Mouse (Mus musculus): ENCODE results near the gene Akap6. TPM values are rescaled to one million over a fixed set of nuclear protein-coding genes. Genes with fewer than 3 reads are reported as not detected.
"Not testable (repeated sequence)": the region's sequence is repeated elsewhere in the genome, so short reads cannot be mapped to it uniquely, and the experiment has no call there.

The Akap6 gene
- polyA plus RNA-seq, 1 experiment = 27.4 TPM

DNA sequence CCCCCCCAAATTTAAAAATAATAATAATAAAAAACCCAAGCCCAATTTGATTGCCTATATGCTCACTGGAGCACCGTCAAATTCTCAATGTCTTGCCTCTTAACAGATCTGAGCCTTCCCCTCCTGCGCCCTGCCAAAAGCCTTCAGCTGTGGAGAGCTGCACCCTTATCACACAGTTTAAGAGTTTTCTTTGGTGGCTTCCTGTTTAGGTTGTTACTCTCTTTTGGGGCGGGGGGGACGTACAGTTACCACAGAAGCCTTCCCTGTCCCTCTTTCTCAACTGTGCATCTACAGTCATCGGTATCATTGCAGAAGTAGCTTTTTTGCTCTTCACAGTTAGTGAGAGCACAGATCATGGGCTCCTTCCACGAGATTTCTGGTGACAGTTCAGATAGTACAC is 19.2 kb downstream of the Akap6 start:
- Histone ChIP-seq H3K4me3 (replicated peaks; ENCODE audit: insufficient read depth, low read depth, low read length) (no peak overlapping the region), H3K27ac (ENCODE audit: insufficient read depth, low read length) (no peak overlapping the region), H3K4me1 (ENCODE audit: control insufficient read depth, insufficient read depth, low read length) (0 out of 2 replicates have a peak, but pooled peaks cover 2% of the 10 kb centered on the region), H3K27me3 (ENCODE audit: control insufficient read depth, insufficient read depth, low read length) (no peaks in the 10 kb centered on the region)
- TF ChIP-seq POLR2A (IDR thresholded peaks at IDR 0.05; ENCODE audit: borderline replicate concordance, insufficient read depth, low read length) (no peak), CTCF (IDR thresholded peaks at IDR 0.05; ENCODE audit: borderline replicate concordance, insufficient read depth, low read depth, low read length) (no peak)
- DNase-seq = no peak
- 90% methylated on average over 6 of the region's 6 CpGs for WGBS

DNA sequence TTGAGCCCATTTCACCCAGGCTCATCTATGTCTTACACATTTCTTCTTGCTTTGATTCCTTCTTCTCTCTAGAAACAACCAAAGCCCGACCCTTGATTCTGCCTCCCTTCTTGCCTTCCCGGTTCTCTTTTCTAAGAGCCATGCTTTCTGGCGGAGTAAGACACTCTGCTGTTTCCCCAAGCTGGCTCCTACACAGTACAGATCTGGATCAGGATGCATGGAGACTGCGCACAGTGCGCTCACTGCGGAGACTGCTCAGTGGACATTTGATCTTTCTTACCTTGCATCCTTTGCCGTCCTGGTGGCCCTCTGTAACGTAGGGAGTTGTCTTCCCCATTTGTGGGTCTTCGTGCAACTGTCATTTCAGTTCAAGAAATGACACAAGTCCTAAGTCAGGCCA is 20.0 kb downstream of the Akap6 start:
- Histone ChIP-seq H3K4me1 (ENCODE audit: control insufficient read depth, insufficient read depth, low read length) (peaks cover 7% of the 10 kb centered on the region; the same call in 1 of the 2 replicates), H3K27ac (ENCODE audit: insufficient read depth, low read length) (no peak overlapping the region), H3K4me3 (replicated peaks; ENCODE audit: insufficient read depth, low read depth, low read length) (no peak overlapping the region), H3K27me3 (ENCODE audit: control insufficient read depth, insufficient read depth, low read length) (no peaks in the 10 kb centered on the region)
- 84% methylated on average over 9 of the region's 9 CpGs for WGBS
- TF ChIP-seq POLR2A (IDR thresholded peaks at IDR 0.05; ENCODE audit: borderline replicate concordance, insufficient read depth, low read length) = no peak
- no peak for TF ChIP-seq CTCF (IDR thresholded peaks at IDR 0.05; ENCODE audit: borderline replicate concordance, insufficient read depth, low read depth, low read length)
- DNase-seq = no peak

DNA sequence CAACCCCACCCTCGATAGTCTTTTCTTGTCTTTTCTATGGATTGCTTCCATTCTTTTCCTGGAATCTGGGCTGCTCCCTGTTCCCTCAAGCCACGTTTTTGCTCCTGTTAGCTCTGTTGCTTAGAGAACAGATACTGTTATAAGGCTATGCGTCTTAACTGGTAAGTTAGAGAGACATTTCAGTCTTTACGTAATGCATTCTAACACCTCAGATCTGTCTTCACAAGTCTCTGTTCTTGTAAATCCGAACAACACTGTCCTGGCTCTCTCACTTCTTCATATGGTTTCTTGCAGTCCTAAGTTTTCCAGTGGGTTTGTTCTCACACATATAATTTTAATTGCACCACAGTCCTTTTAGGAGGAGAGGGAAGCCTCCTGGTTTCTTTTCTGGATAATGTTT is 20.5 kb downstream of the Akap6 start:
- no peak for DNase-seq
- Histone ChIP-seq H3K4me3 (replicated peaks; ENCODE audit: insufficient read depth, low read depth, low read length) (no peak overlapping the region), H3K27ac (ENCODE audit: insufficient read depth, low read length) (no peak overlapping the region), H3K4me1 (ENCODE audit: control insufficient read depth, insufficient read depth, low read length) (peaks cover 7% of the 10 kb centered on the region; the same call in 1 of the 2 replicates), H3K27me3 (ENCODE audit: control insufficient read depth, insufficient read depth, low read length) (no peaks in the 10 kb centered on the region)
- 90% methylated on average over 5 of the region's 5 CpGs for WGBS
- TF ChIP-seq CTCF (IDR thresholded peaks at IDR 0.05; ENCODE audit: borderline replicate concordance, insufficient read depth, low read depth, low read length) (no peak), POLR2A (IDR thresholded peaks at IDR 0.05; ENCODE audit: borderline replicate concordance, insufficient read depth, low read length) (no peak)

DNA sequence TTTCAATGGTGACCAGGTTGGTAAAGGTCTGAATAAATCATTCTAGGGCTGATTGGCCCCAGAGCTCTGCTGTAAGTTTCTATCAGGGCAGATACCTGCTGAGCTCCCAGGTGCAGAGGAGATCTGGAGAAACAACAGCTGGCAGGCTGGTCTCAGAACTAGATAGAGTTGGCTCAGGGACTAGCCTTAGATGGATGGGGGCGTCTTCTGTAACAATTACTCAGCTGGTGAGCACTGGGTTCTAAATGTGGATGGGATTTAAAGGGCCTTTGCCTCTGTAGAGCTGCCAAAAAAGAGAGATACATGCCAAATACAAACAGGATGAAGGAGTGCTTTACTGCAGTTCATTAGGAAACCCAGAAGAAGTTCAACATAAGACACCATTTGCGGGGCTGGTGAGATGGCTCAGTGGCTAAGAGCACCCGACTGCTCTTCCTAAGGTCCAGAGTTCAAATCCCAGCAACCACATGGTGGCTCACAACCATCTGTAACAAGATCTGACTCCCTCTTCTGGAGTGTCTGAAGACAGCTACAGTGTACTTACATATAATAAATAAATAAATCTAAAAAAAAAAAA is 24.9 kb downstream of the Akap6 start:
- WGBS = 35% methylated on average over 3 of the region's 3 CpGs
- H3K27me3 ChIP-seq (ENCODE audit: control insufficient read depth, insufficient read depth, low read length); DNase-seq; H3K4me3 ChIP-seq (replicated peaks; ENCODE audit: insufficient read depth, low read depth, low read length); H3K27ac ChIP-seq (ENCODE audit: insufficient read depth, low read length): not testable (repeated sequence)
- H3K4me1 ChIP-seq (ENCODE audit: control insufficient read depth, insufficient read depth, low read length) = peaks cover 14% of the 10 kb centered on the region

DNA sequence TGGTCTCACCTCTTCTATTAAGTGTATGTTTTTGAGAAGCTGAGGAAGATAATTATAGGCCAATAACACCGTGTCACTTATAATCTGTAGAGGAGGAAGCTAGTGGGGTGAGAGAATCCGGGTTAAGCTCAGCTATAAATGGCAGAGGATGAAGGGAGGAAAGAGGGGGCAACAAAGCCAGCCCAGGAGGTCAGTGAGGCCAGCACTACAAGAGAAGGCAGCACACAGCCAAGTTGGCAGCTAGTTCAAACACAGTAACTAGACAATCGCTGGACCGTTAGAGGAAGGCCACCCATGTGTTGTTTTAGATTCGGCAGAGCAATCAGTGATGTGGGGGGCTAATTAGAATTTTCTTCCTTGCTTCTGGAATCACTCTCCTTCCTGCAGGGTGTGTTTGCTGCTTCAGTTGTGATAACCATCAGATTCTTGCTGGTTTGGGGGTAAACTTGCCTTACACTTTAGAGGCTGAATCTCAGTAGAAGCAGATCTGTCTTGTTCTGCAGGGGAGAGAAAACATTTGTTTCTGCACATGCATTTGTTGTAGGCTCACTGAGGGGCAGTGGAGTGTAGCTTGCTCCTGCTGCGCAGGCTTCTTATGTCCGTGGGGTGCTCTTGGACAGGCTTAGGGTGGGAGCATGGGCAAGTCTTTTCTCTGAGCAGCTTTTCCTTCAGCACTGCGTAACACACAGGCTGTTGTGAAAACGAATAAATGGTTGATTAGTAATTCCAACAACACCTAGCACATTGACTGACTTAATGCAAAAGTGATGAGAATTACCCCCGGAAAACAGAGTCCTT is 27.4 kb downstream of the Akap6 start:
- Histone ChIP-seq H3K27me3 (ENCODE audit: control insufficient read depth, insufficient read depth, low read length) (no peaks in the 10 kb centered on the region), H3K27ac (ENCODE audit: insufficient read depth, low read length) (no peak overlapping the region), H3K4me1 (ENCODE audit: control insufficient read depth, insufficient read depth, low read length) (peaks cover 14% of the 10 kb centered on the region), H3K4me3 (replicated peaks; ENCODE audit: insufficient read depth, low read depth, low read length) (no peak overlapping the region)
- TF ChIP-seq POLR2A (IDR thresholded peaks at IDR 0.05; ENCODE audit: borderline replicate concordance, insufficient read depth, low read length) (no peak), CTCF (IDR thresholded peaks at IDR 0.05; ENCODE audit: borderline replicate concordance, insufficient read depth, low read depth, low read length) (no peak)
- WGBS = 25% methylated on average over 10 of the region's 10 CpGs
- no peak for DNase-seq

DNA sequence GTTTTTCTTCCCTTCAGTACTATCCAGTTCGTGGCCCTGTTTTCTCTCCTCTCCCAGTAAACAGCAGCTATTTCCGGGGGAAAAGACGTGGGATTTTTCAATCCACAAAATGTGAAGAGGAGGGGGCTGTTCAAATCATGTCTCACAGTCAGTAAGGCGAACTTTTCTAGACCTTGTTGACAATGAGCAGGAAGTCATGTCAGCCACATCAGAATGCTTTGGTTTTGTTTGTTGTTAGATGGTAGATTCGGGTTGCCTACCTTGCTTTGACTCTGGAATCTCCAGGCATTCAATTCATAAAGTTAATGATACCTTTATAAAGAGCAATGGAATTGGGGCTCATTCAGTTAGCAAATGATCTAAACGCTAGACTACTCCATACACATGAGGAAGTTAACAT is 30.2 kb downstream of the Akap6 start:
- H3K4me3 ChIP-seq (replicated peaks; ENCODE audit: insufficient read depth, low read depth, low read length) = no peak overlapping the region
- DNase-seq = no peak
- 92% methylated on average over 6 of the region's 6 CpGs for WGBS
- peaks cover 7% of the 10 kb centered on the region for H3K4me1 ChIP-seq (ENCODE audit: control insufficient read depth, insufficient read depth, low read length)
- no peaks in the 10 kb centered on the region for H3K27me3 ChIP-seq (ENCODE audit: control insufficient read depth, insufficient read depth, low read length)
- TF ChIP-seq CTCF (IDR thresholded peaks at IDR 0.05; ENCODE audit: borderline replicate concordance, insufficient read depth, low read depth, low read length) = no peak
- TF ChIP-seq POLR2A (IDR thresholded peaks at IDR 0.05; ENCODE audit: borderline replicate concordance, insufficient read depth, low read length) = no peak
- no peak overlapping the region for H3K27ac ChIP-seq (ENCODE audit: insufficient read depth, low read length)

DNA sequence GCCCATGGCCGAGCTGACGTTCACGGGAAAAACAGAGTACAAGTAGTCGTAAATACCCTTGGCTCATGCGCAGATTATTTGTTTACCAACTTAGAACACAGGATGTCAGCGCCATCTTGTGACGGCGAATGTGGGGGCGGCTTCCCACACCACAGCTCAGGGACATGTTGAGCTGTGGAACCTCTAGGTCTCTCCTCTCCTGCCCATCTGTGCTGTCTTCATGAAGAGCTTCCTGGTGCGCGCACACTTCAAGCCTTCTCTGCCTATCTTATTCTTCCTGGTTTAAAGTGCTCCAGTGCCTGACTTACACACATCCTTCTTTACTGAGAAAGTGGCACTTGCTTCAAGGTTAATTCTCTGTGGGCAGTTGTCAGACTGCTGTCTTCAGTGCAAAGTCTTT is 36.0 kb downstream of the Akap6 start:
- not testable (repeated sequence) for H3K4me3 ChIP-seq (replicated peaks; ENCODE audit: insufficient read depth, low read depth, low read length); H3K4me1 ChIP-seq (ENCODE audit: control insufficient read depth, insufficient read depth, low read length); DNase-seq; H3K27me3 ChIP-seq (ENCODE audit: control insufficient read depth, insufficient read depth, low read length); H3K27ac ChIP-seq (ENCODE audit: insufficient read depth, low read length)
- 98% methylated on average over 7 of the region's 11 CpGs for WGBS

DNA sequence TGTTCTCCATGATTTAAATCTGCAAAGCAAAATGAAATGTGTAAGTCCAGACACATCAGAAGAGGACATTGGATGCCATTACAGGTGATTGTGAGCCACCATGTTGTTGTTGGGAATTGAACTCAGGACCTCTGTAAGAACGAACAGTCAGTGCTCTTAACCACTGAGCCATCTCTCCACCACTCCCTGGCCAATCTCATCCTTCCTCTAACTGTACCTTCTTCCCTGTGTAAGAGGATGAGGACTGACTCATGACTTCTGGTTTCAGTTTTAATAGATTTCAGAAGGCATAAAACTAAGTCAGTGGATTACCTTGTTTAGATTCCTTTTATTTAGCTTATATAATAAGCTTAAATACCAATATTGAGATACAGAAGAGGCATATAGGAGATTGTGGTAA is 38.0 kb downstream of the Akap6 start:
- no peak for DNase-seq
- peaks cover 2% of the 10 kb centered on the region; the same call in 1 of the 2 replicates for H3K4me1 ChIP-seq (ENCODE audit: control insufficient read depth, insufficient read depth, low read length)
- H3K4me3 ChIP-seq (replicated peaks; ENCODE audit: insufficient read depth, low read depth, low read length) = no peak overlapping the region
- no peaks in the 10 kb centered on the region for H3K27me3 ChIP-seq (ENCODE audit: control insufficient read depth, insufficient read depth, low read length)
- TF ChIP-seq POLR2A (IDR thresholded peaks at IDR 0.05; ENCODE audit: borderline replicate concordance, insufficient read depth, low read length) (no peak), CTCF (IDR thresholded peaks at IDR 0.05; ENCODE audit: borderline replicate concordance, insufficient read depth, low read depth, low read length) (no peak)
- no peak overlapping the region for H3K27ac ChIP-seq (ENCODE audit: insufficient read depth, low read length)
- 98% methylated on average over 1 of the region's 1 CpGs for WGBS
